Mouse (Mus musculus) cerebellum, adult 9-10 months (tissue): ENCODE measurements around the gene Nup88.
"Not testable (repeated sequence)": the region's sequence is repeated elsewhere in the genome, so short reads cannot be mapped to it uniquely, and the experiment has no call there.

Experiments used
- DNase-seq: peaks from one replicate; pipeline ENCODE4 v3.0.0; 2022

Nup88 gene

DNA sequence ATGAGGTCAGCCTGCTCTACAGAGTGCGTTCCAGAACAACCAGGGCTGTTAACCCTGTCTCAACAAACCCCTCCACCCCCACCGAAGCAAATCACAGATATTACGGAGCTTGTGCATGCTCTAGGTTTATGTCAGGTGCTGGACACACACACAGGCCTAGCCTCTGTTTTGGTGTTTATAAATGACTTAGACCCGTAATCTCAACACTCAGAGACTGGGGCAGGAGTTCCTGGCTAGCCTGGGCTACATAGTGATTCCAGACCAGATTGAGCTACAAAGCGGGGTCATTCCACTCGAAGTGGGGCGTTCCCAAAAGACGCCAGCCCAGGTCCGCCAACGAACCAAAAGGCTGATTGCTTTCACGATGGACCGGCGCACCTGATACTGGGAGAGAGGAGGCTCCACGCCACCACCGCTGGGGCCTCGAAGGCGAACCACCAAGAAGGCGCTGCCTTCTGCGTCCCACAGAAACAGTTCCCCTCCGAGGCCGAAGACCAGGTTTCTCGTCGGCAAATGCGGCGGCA, 440 bp downstream of the Nup88 start:
- no peak for DNase-seq

DNA sequence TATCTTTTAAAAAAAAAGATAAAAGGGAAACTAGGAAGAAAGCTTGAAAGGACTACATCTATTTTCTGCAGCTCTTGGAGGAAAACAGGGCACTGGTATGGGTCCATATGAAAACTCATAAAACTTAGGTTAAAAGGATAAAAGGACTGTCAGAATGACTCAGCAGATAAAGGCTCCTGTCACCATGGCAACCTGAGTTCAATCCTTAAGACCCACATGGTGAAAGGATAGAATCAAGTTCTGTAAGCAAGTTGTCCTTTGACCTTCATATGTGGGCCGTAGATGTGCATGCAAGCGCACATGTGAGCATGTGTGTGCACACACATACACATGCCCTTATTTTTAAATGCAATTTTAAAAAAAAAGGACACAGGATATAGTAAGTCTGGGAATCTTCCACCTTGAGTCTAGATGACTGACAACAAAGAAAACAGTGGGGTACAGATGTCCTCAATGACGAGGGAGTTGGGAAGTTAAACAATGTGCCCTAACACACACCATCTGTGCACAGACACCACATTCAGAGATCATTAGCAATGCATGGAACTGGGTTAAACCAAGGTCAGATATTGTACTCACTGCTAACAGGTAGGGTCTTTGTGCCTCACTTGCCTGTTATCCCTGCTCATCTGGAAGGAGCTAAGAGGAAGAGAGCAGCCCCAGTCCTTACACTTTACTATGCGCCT, 5.4 kb downstream of the Nup88 start:
- no peak for DNase-seq

DNA sequence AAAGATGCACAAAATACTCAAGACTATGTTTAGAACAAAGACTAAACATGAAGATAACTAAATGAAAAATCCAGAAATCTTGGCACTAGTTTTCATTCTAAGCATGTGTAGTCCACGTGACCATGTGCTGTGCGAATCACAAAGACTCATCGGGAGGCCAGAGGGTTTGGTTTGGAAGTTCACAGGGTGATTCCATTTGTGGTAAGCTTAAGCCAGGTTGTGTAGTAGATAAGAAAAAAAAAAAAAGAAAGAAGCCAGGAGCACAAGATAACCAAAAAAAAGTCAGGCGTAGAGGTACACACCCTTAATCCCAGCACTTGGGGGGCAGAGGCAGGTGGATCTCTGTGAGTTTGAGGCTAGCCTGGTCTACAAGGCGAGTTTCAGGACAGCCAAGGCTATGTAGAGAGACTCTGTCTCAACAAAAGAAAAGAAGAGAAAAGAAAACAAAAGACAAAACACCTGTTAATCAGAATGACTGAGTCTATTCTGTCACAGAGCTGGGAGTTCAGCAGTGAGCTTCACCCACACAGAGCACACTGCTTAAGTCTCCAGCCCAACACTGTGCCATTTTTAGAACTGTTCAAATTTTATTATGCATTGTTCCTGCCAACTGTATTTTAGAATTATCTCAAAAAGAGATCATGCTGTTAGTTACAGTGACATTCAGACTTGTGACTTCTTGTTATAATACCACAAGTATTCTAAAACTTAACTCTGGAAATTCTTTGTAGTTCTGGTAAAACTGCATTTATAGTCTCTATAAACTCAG, 8.8 kb downstream of the Nup88 start:
- no peak for DNase-seq

DNA sequence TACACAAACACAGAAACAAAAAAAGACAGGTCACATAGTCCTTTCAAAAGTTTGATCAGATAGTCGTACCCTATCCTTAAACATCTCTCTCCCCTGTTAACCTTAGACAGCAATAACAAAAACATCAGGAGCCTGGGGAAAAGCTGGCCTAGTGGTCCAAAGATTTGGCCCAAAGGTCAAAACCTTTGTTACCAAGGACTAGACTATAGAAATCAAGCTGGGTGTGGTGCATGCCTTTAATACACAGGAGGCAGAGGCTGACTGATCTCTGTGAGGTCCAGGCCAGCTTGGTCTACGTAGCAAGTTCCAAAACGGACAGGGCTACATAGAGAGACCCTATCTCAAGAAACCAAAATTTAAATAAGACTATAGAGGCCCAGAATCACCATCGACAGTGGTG, 15.1 kb downstream of the Nup88 start:
- no peak for DNase-seq

DNA sequence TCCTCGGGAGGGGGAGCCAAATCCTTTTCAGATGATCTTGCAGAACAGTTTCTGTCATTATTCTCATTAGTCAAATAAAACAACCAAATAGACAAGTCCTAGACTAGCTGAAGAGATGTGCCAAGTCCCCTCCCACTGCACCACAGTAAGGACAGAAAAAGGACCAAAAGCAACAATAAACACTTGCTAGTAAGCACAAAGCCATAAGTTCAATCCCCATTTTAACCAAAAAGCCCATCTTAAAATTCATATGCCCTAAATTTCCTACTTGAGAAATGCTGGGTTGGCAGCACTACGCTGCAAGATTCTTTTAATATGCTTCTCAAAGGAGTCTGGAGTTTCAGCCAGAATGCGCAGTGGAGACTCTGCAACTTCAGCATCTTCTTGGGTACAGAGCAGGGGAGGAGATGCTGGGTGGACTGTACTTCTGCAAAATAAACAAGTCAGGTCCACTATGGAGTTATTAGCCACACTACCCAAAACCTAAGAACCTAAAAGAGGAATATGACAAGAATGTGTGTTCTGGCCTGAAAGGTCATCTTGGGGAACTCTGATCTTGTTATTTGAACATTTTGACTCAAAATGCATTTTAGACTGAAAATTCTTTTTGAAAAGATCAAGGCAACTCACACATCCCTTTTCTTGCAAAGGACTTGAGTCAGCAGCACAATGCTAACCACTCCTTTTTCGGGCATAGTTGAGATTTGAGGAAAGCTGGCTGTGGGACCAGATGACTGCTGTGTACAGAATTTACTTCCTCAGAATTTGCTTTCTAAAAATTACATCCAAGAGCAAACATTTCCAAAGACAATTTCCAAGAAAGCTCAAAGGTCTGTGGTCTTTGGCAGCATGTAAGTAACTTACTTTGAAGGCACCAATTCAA, 24.6 kb downstream of the Nup88 start:
- DNase-seq: no peak

DNA sequence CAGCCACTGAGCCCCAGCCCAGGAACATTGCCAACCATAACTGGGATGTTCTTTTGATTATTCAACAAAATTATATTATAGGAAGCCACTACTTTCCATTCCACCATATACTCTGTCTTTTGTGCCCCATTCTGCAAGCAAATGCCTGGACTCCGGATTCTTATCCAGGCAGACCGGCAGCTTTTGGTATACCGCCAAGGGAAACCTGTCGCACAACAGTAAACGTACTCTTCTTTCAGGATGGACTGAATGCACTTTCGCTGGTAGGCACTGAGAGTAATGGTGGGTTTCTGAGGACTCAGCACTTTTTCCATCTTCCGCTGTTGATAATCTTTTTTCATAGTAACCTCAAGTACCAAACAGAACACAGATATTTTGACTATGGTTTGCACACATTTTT, 26.1 kb downstream of the Nup88 start:
- no peak for DNase-seq

DNA sequence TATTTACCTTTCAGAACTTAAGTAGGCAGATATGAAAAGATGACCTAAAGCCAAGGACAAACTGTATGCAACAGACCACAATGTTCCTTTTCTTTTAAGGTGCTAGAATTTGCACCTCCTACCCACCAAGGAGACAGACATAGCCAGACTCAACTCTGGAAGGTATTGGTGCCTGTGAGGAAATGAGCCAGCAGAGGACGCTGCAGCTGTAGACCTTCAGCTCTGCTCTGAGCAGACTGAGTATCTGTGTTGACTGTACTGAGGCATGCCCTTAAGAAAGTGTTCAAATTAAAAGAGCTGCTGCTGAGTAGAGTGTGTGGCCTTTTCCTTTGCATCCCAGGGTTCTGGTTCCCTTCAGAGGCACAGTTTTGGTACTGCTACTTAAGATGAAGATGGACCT, 27.2 kb downstream of the Nup88 start:
- DNase-seq: no peak

DNA sequence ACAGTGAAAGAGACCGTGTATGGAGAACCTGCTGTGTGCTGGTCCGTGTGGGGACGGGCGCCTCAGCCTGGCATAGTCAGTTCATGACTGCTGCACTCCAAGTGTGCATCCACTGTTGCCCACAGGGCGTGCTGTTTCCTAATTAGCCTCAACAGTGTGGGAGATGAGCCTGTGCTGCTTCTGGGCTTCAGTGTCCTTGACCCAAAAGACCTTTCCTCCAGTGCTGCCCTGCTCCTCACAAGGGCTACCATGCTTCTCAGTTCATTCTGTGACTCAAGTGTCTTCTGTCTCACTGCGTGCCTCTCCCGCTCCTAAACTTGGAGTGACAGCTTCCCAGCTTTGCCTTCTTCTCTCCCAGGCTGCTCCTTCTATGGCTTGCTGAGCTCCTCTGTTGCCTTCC, 34.5 kb downstream of the Nup88 start:
- DNase-seq: no peak

DNA sequence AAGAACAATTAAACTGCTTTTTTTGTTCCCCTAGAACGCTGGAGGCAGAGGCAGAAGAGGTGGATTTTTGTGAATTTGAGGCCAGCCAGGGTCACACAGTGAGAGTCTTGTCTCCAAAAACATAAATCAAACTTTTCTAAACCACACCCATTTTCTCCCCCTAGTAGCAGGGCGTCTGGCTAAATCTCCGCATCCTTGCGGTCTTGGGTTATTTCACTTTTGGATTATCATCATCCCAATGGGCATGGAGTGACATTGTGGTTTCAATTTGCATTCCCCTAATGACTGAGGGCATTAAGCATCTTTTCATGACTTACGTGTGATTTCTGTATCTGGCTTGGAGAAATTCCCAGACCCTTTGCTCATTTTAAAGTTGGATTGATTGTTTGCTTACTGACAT, 38.3 kb downstream of the Nup88 start:
- no peak for DNase-seq

DNA sequence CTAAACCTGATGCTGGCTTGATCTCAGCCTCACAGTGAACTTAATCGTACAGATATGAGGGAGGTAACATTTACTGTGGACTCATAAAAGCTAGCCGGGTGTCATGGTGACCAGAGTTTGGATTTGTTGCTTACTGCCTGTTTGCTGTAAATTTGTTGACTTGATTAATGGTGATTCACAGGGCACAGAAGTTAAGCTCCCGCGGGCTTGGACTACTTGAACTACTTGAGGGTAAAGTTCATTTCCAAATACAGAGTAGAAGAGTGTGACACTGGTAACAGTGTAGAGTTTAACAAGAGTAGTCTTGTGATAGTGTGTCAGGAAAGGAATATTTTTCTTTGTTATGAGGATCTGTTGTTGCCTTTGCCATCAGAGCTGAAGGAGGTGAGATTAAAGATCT, 50.2 kb downstream of the Nup88 start:
- DNase-seq: no peak

DNA sequence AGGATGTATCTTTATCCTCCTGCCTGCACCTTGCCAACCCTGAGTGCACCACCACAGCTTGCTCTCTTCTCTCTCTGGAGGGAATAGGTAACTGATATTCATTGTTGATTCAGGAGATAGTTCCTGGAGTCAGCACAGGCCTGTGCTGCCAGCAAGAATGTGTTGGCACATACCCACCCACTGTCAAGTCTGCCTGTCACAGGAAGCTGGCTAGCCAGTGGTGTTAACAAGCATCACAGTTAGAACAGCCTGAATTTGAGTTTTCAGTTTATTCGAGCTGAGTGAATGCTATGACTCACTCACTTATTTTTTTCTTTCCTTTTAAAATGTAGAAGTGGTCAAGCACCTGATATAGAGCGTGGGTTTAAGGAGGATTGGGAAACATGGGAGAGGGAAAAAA, 51.9 kb downstream of the Nup88 start:
- no peak for DNase-seq

DNA sequence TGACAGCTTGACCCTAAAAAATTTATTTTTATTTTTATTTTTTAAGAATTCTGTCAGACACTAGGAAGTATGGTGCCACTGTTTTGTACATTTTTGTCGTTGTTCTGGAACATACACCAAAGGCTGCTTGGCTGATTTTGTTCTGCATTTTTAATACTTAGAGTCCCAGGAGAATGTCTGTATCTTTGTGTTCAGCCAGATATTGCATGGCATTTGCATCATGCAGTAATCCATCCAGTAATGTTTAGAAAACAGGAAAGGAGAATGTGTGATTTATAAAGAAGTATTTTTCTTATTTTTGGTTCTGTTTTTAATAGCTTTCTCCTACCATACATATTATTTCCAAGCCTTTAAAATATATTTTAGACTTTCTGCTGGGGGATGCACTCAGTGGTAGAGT, 57.9 kb downstream of the Nup88 start:
- DNase-seq: no peak

DNA sequence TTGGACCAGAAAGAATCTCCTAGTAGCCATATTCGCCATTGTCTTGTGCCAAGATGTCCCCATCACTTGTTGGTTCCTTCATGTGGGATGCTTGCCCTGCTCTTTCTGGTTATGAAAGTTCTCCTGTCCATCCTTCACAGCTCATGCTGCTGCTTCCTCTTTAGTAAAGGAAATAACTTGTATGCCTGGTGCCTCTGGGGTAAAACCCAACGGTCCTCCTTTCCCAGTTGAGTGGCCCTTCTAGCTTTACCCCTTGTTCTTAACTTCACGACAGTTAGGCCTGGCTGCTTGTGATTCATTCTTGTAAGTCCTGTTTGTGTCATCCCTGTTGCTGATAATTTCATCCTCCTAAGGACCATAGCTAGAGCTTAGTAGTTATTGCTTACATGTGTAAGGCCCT, 58.5 kb downstream of the Nup88 start:
- DNase-seq: no peak

DNA sequence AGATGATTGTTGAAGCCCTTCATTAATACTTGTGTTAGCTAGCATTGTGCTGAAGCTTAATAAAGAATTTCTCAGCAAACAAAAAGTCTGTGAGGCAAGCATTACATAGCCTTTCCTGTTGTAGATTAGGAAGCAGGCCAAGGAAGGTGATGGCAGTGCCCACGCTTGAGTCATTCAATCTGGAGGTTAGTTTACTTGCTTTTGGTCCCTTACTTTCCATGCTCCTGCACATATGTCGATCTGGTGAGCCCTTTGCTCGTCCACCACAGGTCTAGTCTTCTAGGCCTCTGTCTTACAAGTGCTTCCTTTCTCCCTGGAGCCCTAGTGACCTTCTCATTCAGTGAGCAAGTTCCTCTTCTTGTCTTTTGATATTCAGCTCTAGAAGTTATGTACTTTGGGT, 63.1 kb downstream of the Nup88 start:
- no peak for DNase-seq

DNA sequence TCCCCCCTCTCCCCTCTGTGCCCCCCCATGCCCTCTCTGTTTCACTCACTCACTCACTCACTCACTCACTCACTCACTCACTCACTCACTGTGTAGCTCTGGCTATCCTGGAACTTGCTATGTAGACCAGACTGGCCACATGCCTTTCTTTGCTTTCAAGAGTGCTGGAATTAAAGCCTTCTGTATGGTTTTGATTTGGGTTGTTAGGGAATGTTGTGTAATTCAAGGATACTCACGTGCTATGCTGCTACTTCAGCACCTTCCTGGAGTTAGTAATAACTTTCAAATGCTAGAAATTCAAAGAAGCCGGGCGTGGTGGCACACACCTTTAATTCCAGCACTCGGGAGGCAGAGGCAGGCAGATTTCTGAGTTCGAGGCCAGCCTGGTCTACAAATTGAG, 71.6 kb downstream of the Nup88 start:
- DNase-seq: not testable (repeated sequence)

DNA sequence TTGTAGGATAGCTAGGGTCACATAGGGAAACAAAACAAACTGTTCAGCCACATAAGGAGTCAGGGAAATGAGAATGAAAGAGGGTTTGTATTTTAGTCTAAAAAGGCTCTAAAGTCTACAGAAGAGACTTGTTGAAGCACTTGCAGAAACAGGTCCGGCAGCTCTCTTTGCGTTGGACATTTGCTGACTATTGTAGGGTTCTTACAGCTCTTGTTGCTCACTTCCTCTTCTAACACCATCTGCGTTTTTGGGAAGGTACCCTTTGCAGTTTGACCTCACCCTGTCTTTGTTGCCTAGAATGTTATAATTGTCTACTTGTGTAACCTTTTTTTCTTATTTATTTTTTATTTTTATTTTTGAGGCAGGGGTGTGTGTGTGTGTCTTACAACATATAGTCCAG, 72.1 kb downstream of the Nup88 start:
- no peak for DNase-seq
